8 mouse cellular contexts compared by ENCODE assay signal in the genomic region with DNA sequence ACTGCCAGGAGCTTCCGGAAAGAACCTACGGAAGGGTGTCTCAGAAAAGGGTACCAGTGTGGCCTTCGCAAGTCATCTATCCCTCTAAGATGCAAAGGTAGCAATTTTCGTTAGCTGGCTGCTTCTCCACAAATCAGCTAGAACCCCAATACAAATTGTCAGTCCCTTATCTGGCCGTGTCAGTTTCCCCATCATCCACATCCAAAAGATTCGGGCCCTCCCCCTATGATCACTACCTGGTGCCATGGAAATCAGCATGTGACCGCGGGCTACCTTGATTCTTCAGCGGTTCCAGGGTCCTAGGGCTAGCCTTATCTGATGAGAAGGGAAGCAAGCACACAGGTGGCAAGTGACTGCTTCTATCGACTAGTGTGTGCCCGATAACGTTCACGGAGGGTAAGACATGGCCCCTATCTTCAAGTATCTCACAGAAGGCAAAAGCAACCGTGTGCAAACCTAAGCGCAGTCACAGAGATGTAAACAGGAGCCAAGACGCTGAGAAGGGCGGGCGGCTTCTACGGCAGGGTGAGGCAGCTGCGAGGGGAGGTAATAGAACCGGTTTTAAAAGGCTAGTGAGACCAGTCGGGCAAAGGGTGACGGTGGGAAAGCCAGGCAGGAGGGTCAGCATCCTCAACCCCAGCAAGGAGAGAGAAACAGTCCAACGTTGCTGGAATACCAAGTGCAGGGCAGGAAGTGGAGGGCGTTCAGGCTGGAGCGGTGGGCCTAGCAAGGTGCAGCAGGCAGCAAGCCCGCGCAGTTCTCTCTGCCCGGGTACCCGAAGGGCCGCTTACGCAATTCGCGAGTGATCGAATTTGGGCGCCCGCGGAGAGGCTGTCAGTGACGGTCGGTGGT. TPM values are rescaled to one million over a fixed set of nuclear protein-coding genes. Genes with fewer than 3 reads are reported as not detected.
A peak's percentile ranks its signal among the peaks of the same experiment; 100 is the strongest.
DNase-seq lines count a peak whose midpoint lies in the region; ATAC-seq and TF ChIP-seq lines count a peak whose summit lies in the region.

No protein-coding gene starts in this region.

- peak overlapping the region; percentile 73 for H3K9ac ChIP-seq in forebrain, embryonic 16.5 days (replicated peaks; ENCODE audit: low read depth, low read length)
- H3K9ac ChIP-seq in intestine, embryonic 16.5 days (ENCODE audit: low read depth, low read length) = peak overlapping the region; percentile 81
- H3K9ac ChIP-seq in liver, embryonic 16.5 days (ENCODE audit: low read depth, low read length) = peak overlapping the region; percentile 96

- peak overlapping the region; percentile 86 for H3K4me3 ChIP-seq in testis, adult 2 months (ENCODE audit: control insufficient read depth, low read depth, low read length)
- peak overlapping the region; percentile 80 for H3K4me3 ChIP-seq in cerebellum, adult 2 months (replicated peaks; ENCODE audit: insufficient read depth, low read depth, low read length)
- H3K4me3 ChIP-seq in forebrain, embryonic 16.5 days (replicated peaks; ENCODE audit: low read length) = peak overlapping the region; percentile 83
- peak overlapping the region; percentile 85 for H3K4me3 ChIP-seq in intestine, embryonic 16.5 days (ENCODE audit: low read length)
- H3K4me3 ChIP-seq in liver, embryonic 16.5 days (ENCODE audit: low read depth, low read length) = peak overlapping the region; percentile 90

- TF ChIP-seq POLR2A in testis, adult 2 months (IDR thresholded peaks at IDR 0.05; ENCODE audit: control insufficient read depth, low read depth, low read length) = no peak
- no peak for TF ChIP-seq POLR2A in cerebellum, adult 2 months (IDR thresholded peaks at IDR 0.05; ENCODE audit: borderline replicate concordance, insufficient read depth, low read length)

- 5% methylated on average over 40 of the region's 40 CpGs for WGBS in cerebellum, adult 2 months
- 10% methylated on average over 40 of the region's 40 CpGs for WGBS in forebrain, embryonic 16.5 days
- WGBS in intestine, embryonic 16.5 days = 11% methylated on average over 39 of the region's 40 CpGs
- WGBS in liver, embryonic 16.5 days (ENCODE audit: insufficient replicate concordance) = 4% methylated on average over 40 of the region's 40 CpGs

- H3K4me2 ChIP-seq in forebrain, embryonic 16.5 days (ENCODE audit: low read length) = peak overlapping the region; percentile 95
- peak overlapping the region; percentile 100 for H3K4me2 ChIP-seq in intestine, embryonic 16.5 days (ENCODE audit: low read depth, low read length)
- H3K4me2 ChIP-seq in liver, embryonic 16.5 days (ENCODE audit: low read depth, low read length) = peak overlapping the region; percentile 92

- no peak for TF ChIP-seq CTCF in testis, adult 2 months (IDR thresholded peaks at IDR 0.05; ENCODE audit: control insufficient read depth, insufficient read depth, insufficient replicate concordance, low read depth, low read length)
- no peak for TF ChIP-seq CTCF in cerebellum, adult 2 months (IDR thresholded peaks at IDR 0.05; ENCODE audit: borderline replicate concordance, insufficient read depth, low read depth, low read length)

- ATAC-seq in forebrain, embryonic 16.5 days = peak; percentile 45
- peak; percentile 63 for ATAC-seq in intestine, embryonic 16.5 days
- ATAC-seq in liver, embryonic 16.5 days (ENCODE audit: low read depth) = peak; percentile 78

- no peaks in the 10 kb centered on the region for H3K27me3 ChIP-seq in testis, adult 2 months (ENCODE audit: control insufficient read depth, insufficient read depth, low read length)
- no peaks in the 10 kb centered on the region for H3K27me3 ChIP-seq in cerebellum, adult 2 months (ENCODE audit: control insufficient read depth, insufficient read depth, low read length)
- H3K27me3 ChIP-seq in forebrain, embryonic 16.5 days (replicated peaks; ENCODE audit: control insufficient read depth, insufficient read depth, low read length) = peaks cover 10% of the 10 kb centered on the region; the same call in 1 of the 2 replicates
- no peaks in the 10 kb centered on the region; the same call in 1 of the 2 replicates for H3K27me3 ChIP-seq in intestine, embryonic 16.5 days (replicated peaks; ENCODE audit: control insufficient read depth, insufficient read depth, low read length)
- H3K27me3 ChIP-seq in liver, embryonic 16.5 days (ENCODE audit: control insufficient read depth, insufficient read depth, low read depth, low read length) = no peaks in the 10 kb centered on the region

- H3K36me3 ChIP-seq in testis, adult 2 months (ENCODE audit: control insufficient read depth, insufficient read depth, low read length) = no peaks in the 10 kb centered on the region
- no peaks in the 10 kb centered on the region for H3K36me3 ChIP-seq in forebrain, embryonic 16.5 days (ENCODE audit: control insufficient read depth, insufficient read depth)
- H3K36me3 ChIP-seq in intestine, embryonic 16.5 days (ENCODE audit: control insufficient read depth, insufficient read depth, low read length) = no peaks in the 10 kb centered on the region
- peaks cover 3% of the 10 kb centered on the region; the same call in 1 of the 2 replicates for H3K36me3 ChIP-seq in liver, embryonic 16.5 days (ENCODE audit: control insufficient read depth, insufficient read depth)

- no peak for DNase-seq in testis, postnatal 14 days (ENCODE audit: low spot score)
- peak; percentile 67 to 70 for DNase-seq in cerebellum, adult 2 months
- peak; percentile 46 for DNase-seq in neural tube, embryonic 10.5 days (ENCODE audit: extremely low spot score, low spot score)
- peak; percentile 53 to 63 for DNase-seq in urinary bladder, postnatal 36 days (ENCODE audit: low spot score in 2 of 2)

- H3K27ac ChIP-seq in testis, adult 2 months (ENCODE audit: control insufficient read depth, insufficient read depth, low read depth, low read length) = no peak overlapping the region
- peak overlapping the region; percentile 34; the same call in 1 of the 2 replicates for H3K27ac ChIP-seq in cerebellum, adult 2 months (ENCODE audit: insufficient read depth, low read length)
- H3K27ac ChIP-seq in forebrain, embryonic 16.5 days (ENCODE audit: low read length) = no peak overlapping the region
- H3K27ac ChIP-seq in intestine, embryonic 16.5 days (ENCODE audit: low read length) = no peak overlapping the region
- H3K27ac ChIP-seq in liver, embryonic 16.5 days (ENCODE audit: low read length) = peak overlapping the region; percentile 91

- H3K9me3 ChIP-seq in forebrain, embryonic 16.5 days (ENCODE audit: control insufficient read depth, low read length) = no peaks in the 10 kb centered on the region
- H3K9me3 ChIP-seq in intestine, embryonic 16.5 days (ENCODE audit: control insufficient read depth, low read length) = no peaks in the 10 kb centered on the region
- no peaks in the 10 kb centered on the region for H3K9me3 ChIP-seq in liver, embryonic 16.5 days (replicated peaks; ENCODE audit: control insufficient read depth, low read length)

- peaks cover 8% of the 10 kb centered on the region for H3K4me1 ChIP-seq in testis, adult 2 months (ENCODE audit: control insufficient read depth, insufficient read depth, low read length)
- H3K4me1 ChIP-seq in cerebellum, adult 2 months (ENCODE audit: control insufficient read depth, insufficient read depth, low read length) = 0 out of 2 replicates have a peak, but pooled peaks cover 4% of the 10 kb centered on the region
- peaks cover 15% of the 10 kb centered on the region for H3K4me1 ChIP-seq in forebrain, embryonic 16.5 days (replicated peaks; ENCODE audit: control insufficient read depth, insufficient read depth, low read length)
- peaks cover 12% of the 10 kb centered on the region for H3K4me1 ChIP-seq in intestine, embryonic 16.5 days (ENCODE audit: control insufficient read depth, insufficient read depth, low read length)
- H3K4me1 ChIP-seq in liver, embryonic 16.5 days (ENCODE audit: control insufficient read depth, low read depth, low read length) = peaks cover 36% of the 10 kb centered on the region

RNA-seq across cellular contexts. Expression of a gene that starts 3.9 kb away (rescaled TPM):
- polyA plus RNA-seq in testis, adult 2 months (2012; rRNA removed) = 9.6 and 12.8 TPM in 2 replicates
- 45.7 and 46.9 TPM in 2 replicates for polyA plus RNA-seq in cerebellum, adult 2 months (2012; rRNA removed)
- polyA plus RNA-seq in forebrain, embryonic 16.5 days (2015; fragmentation: Nextera tagmentation; extraction: Ambion mirVana) = 12.3 and 12.9 TPM in 2 replicates
- polyA plus RNA-seq in intestine, embryonic 16.5 days (2015; fragmentation: Nextera tagmentation; extraction: Ambion mirVana) = 5.7 and 6.2 TPM in 2 replicates
- polyA plus RNA-seq in liver, embryonic 16.5 days (2015; fragmentation: Nextera tagmentation; extraction: Ambion mirVana) = 17.4 and 17.7 TPM in 2 replicates

Comparison
In these comparisons a context has a peak if more than half of its experiments do, and no peak if none do; other contexts are left out.
1. H3K27ac ChIP-seq: peak in cerebellum, adult 2 months (single experiment) and liver, embryonic 16.5 days (single experiment); none in testis, adult 2 months (single experiment), forebrain, embryonic 16.5 days (single experiment) and intestine, embryonic 16.5 days (single experiment).
2. Peak in every context shown above with its lines, with median percentiles within 50 percentile points of each other: H3K4me3 ChIP-seq, ATAC-seq, H3K4me2 ChIP-seq and H3K9ac ChIP-seq.